8 mouse cellular contexts compared by ENCODE assay signal in genomic region chr9:77543351-77544321, GRCm38 (mm10). TPM values are rescaled to one million over a fixed set of nuclear protein-coding genes. Genes with fewer than 3 reads are reported as not detected.
DNase-seq lines count a peak whose midpoint lies in the region; ATAC-seq and TF ChIP-seq lines count a peak whose summit lies in the region.

No protein-coding gene starts in this region.

- no peak for TF ChIP-seq POLR2A in limb, embryonic 14.5 days (IDR thresholded peaks at IDR 0.05; ENCODE audit: borderline replicate concordance, extremely low read depth, insufficient read depth, insufficient read length)

- H3K27me3 ChIP-seq in erythroblast, embryonic 14.5 days (ENCODE audit: control insufficient read depth): peaks cover 44% of the 10 kb centered on the region
- H3K27me3 ChIP-seq in forebrain, embryonic 15.5 days: no peaks in the 10 kb centered on the region
- no peaks in the 10 kb centered on the region for H3K27me3 ChIP-seq in hindbrain, embryonic 15.5 days
- H3K27me3 ChIP-seq in limb, embryonic 14.5 days (ENCODE audit: control insufficient read depth, insufficient read depth, low read length): no peaks in the 10 kb centered on the region
- peaks cover 20% of the 10 kb centered on the region; the same call in 1 of the 2 replicates for H3K27me3 ChIP-seq in midbrain, embryonic 13.5 days
- H3K27me3 ChIP-seq in splenic B cell, adult 2 months (ENCODE audit: control insufficient read depth, insufficient read depth, low read length, poor library complexity, severe bottlenecking): no peaks in the 10 kb centered on the region

- peak overlapping the region; percentile 81 for H3K9ac ChIP-seq in forebrain, embryonic 15.5 days (replicated peaks)
- H3K9ac ChIP-seq in hindbrain, embryonic 15.5 days: peak overlapping the region; percentile 66
- peak overlapping the region; percentile 72 for H3K9ac ChIP-seq in limb, embryonic 14.5 days (ENCODE audit: low read depth, low read length, severe bottlenecking)
- peak overlapping the region; percentile 83 for H3K9ac ChIP-seq in midbrain, embryonic 13.5 days (replicated peaks)

- no peak for ATAC-seq in erythroblast, adult 5-6 weeks (replicated peaks; ENCODE audit: low FRiP score, poor library complexity, severe bottlenecking)
- peak; percentile 18 for ATAC-seq in forebrain, embryonic 15.5 days (replicated peaks)
- ATAC-seq in hindbrain, embryonic 15.5 days (ENCODE audit: low FRiP score, low read depth): peak; percentile 48
- 0 out of 2 replicates have a peak, but pooled peaks have one; percentile 7 for ATAC-seq in limb, embryonic 14.5 days (ENCODE audit: low FRiP score, low read depth)
- ATAC-seq in midbrain, embryonic 13.5 days: peak; percentile 51

- H3K4me3 ChIP-seq in erythroblast, embryonic 14.5 days (replicated peaks): peak overlapping the region; percentile 74
- H3K4me3 ChIP-seq in forebrain, embryonic 15.5 days: peak overlapping the region; percentile 91
- H3K4me3 ChIP-seq in hindbrain, embryonic 15.5 days: peak overlapping the region; percentile 87
- H3K4me3 ChIP-seq in limb, embryonic 14.5 days (replicated peaks; ENCODE audit: low read length): peak overlapping the region; percentile 80
- peak overlapping the region; percentile 79 for H3K4me3 ChIP-seq in midbrain, embryonic 13.5 days (replicated peaks)

- peak overlapping the region; percentile 94 for H3K4me2 ChIP-seq in forebrain, embryonic 15.5 days (replicated peaks)
- peak overlapping the region; percentile 96 for H3K4me2 ChIP-seq in hindbrain, embryonic 15.5 days
- peak overlapping the region; percentile 95 for H3K4me2 ChIP-seq in limb, embryonic 14.5 days (replicated peaks; ENCODE audit: low read depth, low read length, severe bottlenecking)
- peak overlapping the region; percentile 99 for H3K4me2 ChIP-seq in midbrain, embryonic 13.5 days (replicated peaks)

- peaks cover 24% of the 10 kb centered on the region for H3K4me1 ChIP-seq in erythroblast, embryonic 14.5 days (ENCODE audit: control insufficient read depth)
- peaks cover 27% of the 10 kb centered on the region for H3K4me1 ChIP-seq in forebrain, embryonic 15.5 days
- H3K4me1 ChIP-seq in hindbrain, embryonic 15.5 days (replicated peaks): peaks cover 22% of the 10 kb centered on the region
- peaks cover 14% of the 10 kb centered on the region; the same call in 1 of the 2 replicates for H3K4me1 ChIP-seq in limb, embryonic 14.5 days (ENCODE audit: control insufficient read depth, insufficient read depth, low read length)
- H3K4me1 ChIP-seq in midbrain, embryonic 13.5 days (replicated peaks): peaks cover 22% of the 10 kb centered on the region

- peak overlapping the region; percentile 86; the same call in 1 of the 2 replicates for H3K27ac ChIP-seq in forebrain, embryonic 15.5 days (replicated peaks)
- peak overlapping the region; percentile 82; the same call in 1 of the 2 replicates for H3K27ac ChIP-seq in hindbrain, embryonic 15.5 days (replicated peaks)
- no peak overlapping the region for H3K27ac ChIP-seq in limb, embryonic 14.5 days (replicated peaks; ENCODE audit: low read depth, low read length)
- H3K27ac ChIP-seq in midbrain, embryonic 13.5 days: no peak overlapping the region

- no peaks in the 10 kb centered on the region for H3K36me3 ChIP-seq in erythroblast, embryonic 14.5 days (ENCODE audit: control insufficient read depth)
- H3K36me3 ChIP-seq in forebrain, embryonic 15.5 days: no peaks in the 10 kb centered on the region
- no peaks in the 10 kb centered on the region for H3K36me3 ChIP-seq in hindbrain, embryonic 15.5 days
- H3K36me3 ChIP-seq in limb, embryonic 14.5 days (ENCODE audit: control insufficient read depth, insufficient read depth, low read length): no peaks in the 10 kb centered on the region
- H3K36me3 ChIP-seq in midbrain, embryonic 13.5 days: no peaks in the 10 kb centered on the region
- no peaks in the 10 kb centered on the region for H3K36me3 ChIP-seq in splenic B cell, adult 2 months (ENCODE audit: control insufficient read depth, insufficient read depth, low read length, poor library complexity, severe bottlenecking)

- WGBS in forebrain, embryonic 15.5 days: under 1% methylated on average over 40 of the region's 40 CpGs
- under 1% methylated on average over 40 of the region's 40 CpGs for whole genome bisulfite sequencing in hindbrain, embryonic 15.5 days
- WGBS in limb, embryonic 14.5 days: 1% methylated on average over 40 of the region's 40 CpGs
- under 1% methylated on average over 40 of the region's 40 CpGs for WGBS in midbrain, embryonic 13.5 days

- H3K9me3 ChIP-seq in erythroblast, embryonic 14.5 days (ENCODE audit: control insufficient read depth, low read length): no peaks in the 10 kb centered on the region
- H3K9me3 ChIP-seq in forebrain, embryonic 15.5 days: no peaks in the 10 kb centered on the region
- H3K9me3 ChIP-seq in hindbrain, embryonic 15.5 days: no peaks in the 10 kb centered on the region
- no peaks in the 10 kb centered on the region for H3K9me3 ChIP-seq in limb, embryonic 14.5 days (ENCODE audit: control insufficient read depth, low read length)
- H3K9me3 ChIP-seq in midbrain, embryonic 13.5 days: no peaks in the 10 kb centered on the region

- peak; percentile 18 for DNase-seq in c-Kit-positive CD71-positive TER-119-positive erythroid progenitor cells, embryonic 14.5 days (ENCODE audit: low spot score)
- DNase-seq in limb, embryonic 14.5 days (ENCODE audit: low spot score): peak; percentile 21
- DNase-seq in splenic B cell, adult 2 months (ENCODE audit: low read depth, low spot score): peak; percentile 50

RNA-seq across cellular contexts. Expression of gene Lrrc1, which starts 1.0 kb away (rescaled TPM):
- 0.09 and 0.12 TPM in 2 replicates for polyA plus RNA-seq in erythroblast, embryonic 14.5 days (2012)
- total RNA-seq in erythroblast, adult 5-6 weeks (2015; ENCODE audit: low replicate concordance): 0.96 and 1.5 TPM in 2 replicates
- total RNA-seq in erythroblast, adult 5-6 weeks (2017; ENCODE audit: low replicate concordance): 2.1 and 2.4 TPM in 2 replicates
- polyA plus RNA-seq in forebrain, embryonic 15.5 days (2015; fragmentation: Nextera tagmentation; extraction: Ambion mirVana): 8.4 and 9.4 TPM in 2 replicates
- polyA plus RNA-seq in hindbrain, embryonic 15.5 days (2015; fragmentation: Nextera tagmentation; extraction: Ambion mirVana): 4.3 and 5.9 TPM in 2 replicates
- 26.6 and 27.7 TPM in 2 replicates for polyA plus RNA-seq in limb, embryonic 14.5 days (2012; rRNA removed)
- polyA plus RNA-seq in limb, embryonic 14.5 days (2014; fragmentation: Nextera tagmentation; extraction: Ambion mirVana): 14.0 and 16.8 TPM in 2 replicates
- polyA plus RNA-seq in midbrain, embryonic 13.5 days (2015; fragmentation: Nextera tagmentation; extraction: Ambion mirVana): 4.8 and 5.0 TPM in 2 replicates

Comparison
In these comparisons a context has a peak if more than half of its experiments do, and no peak if none do; other contexts are left out.
1. H3K27ac ChIP-seq: peak in forebrain, embryonic 15.5 days (single experiment) and hindbrain, embryonic 15.5 days (single experiment); none in limb, embryonic 14.5 days (single experiment) and midbrain, embryonic 13.5 days (single experiment).
2. Peak in every context shown above with its lines, with median percentiles within 50 percentile points of each other: H3K4me3 ChIP-seq, DNase-seq, H3K4me2 ChIP-seq and H3K9ac ChIP-seq.